Mouse (Mus musculus): Measurements from ENCODE around the gene 1110002E22Rik. TPM values are rescaled to one million over a fixed set of nuclear protein-coding genes. Genes with fewer than 3 reads are reported as not detected.
A peak's percentile ranks its signal among the peaks of the same experiment; 100 is the strongest.

The 1110002E22Rik gene
- polyA plus RNA-seq, 2 experiments = 0.01 TPM; not detected in 1

DNA sequence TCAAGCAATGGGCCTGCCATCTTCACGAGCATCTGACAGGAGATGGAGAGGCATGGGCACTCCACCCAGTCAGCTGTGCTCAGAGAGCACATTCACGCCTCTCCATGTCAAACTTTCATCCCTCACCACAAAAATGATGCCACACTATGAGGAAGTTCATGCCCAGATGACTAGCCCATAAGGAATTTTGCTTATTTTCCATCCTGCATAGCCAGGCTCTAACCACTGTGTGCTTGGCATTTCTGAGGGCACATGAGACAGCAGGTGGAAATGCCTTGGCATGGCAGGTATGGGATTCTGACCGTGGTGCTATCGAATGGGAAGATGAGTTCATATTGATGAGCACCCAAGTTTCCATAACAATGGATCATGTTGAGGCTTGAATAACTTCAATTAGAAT is 38.8 kb downstream of the 1110002E22Rik start:
- Histone ChIP-seq H3K4me3 (ENCODE audit: insufficient read depth in 1 of 2, low read depth in 2 of 2, low read length in 2 of 2) (no peak overlapping the region), H3K27ac (no peak overlapping the region), H3K27me3 (ENCODE audit: control insufficient read depth, insufficient read depth, low read length) (no peaks in the 10 kb centered on the region), H3K4me2 (ENCODE audit: low read depth) (no peak overlapping the region), H3K4me1 (replicated peaks; ENCODE audit: control insufficient read depth in 2 of 2, insufficient read depth in 2 of 2, low read length in 1 of 2) (no peaks in the 10 kb centered on the region), H3K36me3 (replicated peaks; ENCODE audit: control insufficient read depth, insufficient read depth, low read depth) (no peaks in the 10 kb centered on the region), H3K9ac (replicated peaks) (no peak overlapping the region), H3K9me3 (ENCODE audit: control insufficient read depth, low read length) (no peaks in the 10 kb centered on the region)
- DNase-seq (ENCODE audit: low read depth in 3 of 3, low spot score in 3 of 3) (no peak), ATAC-seq (ENCODE audit: insufficient read depth) (no peak)
- no peak for TF ChIP-seq EP300 (IDR thresholded peaks at IDR 0.05; ENCODE audit: low read depth)
- no peak for TF ChIP-seq CTCF (IDR thresholded peaks at IDR 0.05; ENCODE audit: low read depth)
- WGBS (ENCODE audit: insufficient replicate concordance) = 80% methylated on average over 4 of the region's 4 CpGs

DNA sequence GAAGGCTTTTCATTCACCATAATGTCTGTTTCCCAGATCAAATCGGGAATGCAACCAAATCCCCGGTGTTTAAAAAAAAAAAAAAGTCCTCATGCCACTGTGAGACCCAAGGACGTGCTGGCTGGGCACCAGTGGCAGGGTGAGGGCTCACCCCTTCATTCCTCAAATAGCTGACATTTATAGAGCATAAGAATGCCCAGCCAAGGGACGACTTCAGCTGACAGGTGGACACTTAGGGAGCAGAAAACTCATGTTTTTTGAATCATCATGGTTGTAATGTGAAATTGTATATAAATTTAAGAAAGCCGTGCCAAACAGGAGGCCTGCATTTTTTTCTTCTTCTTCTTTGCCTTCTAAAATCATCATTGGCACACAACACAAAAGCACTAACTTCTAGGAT is 40.2 kb downstream of the 1110002E22Rik start:
- Histone ChIP-seq H3K9ac (replicated peaks) (no peak overlapping the region), H3K27ac (no peak overlapping the region), H3K4me3 (ENCODE audit: insufficient read depth in 1 of 2, low read depth in 2 of 2, low read length in 2 of 2) (no peak overlapping the region), H3K4me2 (ENCODE audit: low read depth) (no peak overlapping the region), H3K27me3 (ENCODE audit: control insufficient read depth, insufficient read depth, low read length) (no peaks in the 10 kb centered on the region), H3K36me3 (replicated peaks; ENCODE audit: control insufficient read depth, insufficient read depth, low read depth) (no peaks in the 10 kb centered on the region), H3K9me3 (ENCODE audit: control insufficient read depth, low read length) (no peaks in the 10 kb centered on the region), H3K4me1 (replicated peaks; ENCODE audit: control insufficient read depth in 2 of 2, insufficient read depth in 2 of 2, low read length in 1 of 2) (no peaks in the 10 kb centered on the region)
- DNase-seq (ENCODE audit: low read depth in 3 of 3, low spot score in 3 of 3) (no peak), ATAC-seq (ENCODE audit: insufficient read depth) (no peak)
- 63% methylated on average over 5 of the region's 5 CpGs for WGBS (ENCODE audit: insufficient replicate concordance)
- no peak for TF ChIP-seq EP300 (IDR thresholded peaks at IDR 0.05; ENCODE audit: low read depth)
- TF ChIP-seq CTCF (IDR thresholded peaks at IDR 0.05; ENCODE audit: low read depth) = no peak

DNA sequence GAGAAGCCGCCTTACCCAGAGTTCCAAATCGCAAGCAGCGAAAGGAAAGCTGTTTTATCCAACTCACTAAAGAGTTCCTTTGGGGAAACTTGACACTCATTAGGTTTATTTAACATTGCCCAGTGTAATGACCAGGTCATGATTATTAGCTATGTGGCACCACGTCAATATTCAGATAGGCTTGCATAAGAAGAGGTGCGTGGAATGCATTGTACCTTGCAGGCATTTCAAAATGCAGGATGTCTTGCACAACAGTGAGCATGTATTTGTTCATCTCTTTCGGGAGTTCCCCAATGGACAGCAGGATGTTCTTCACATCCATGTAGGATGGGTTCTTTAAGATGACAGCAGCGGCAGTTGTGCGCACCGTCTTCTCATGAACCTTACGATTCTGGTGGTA is 42.0 kb downstream of the 1110002E22Rik start:
- Histone ChIP-seq H3K36me3 (replicated peaks; ENCODE audit: control insufficient read depth, insufficient read depth, low read depth) (no peaks in the 10 kb centered on the region), H3K4me1 (replicated peaks; ENCODE audit: control insufficient read depth in 2 of 2, insufficient read depth in 2 of 2, low read length in 1 of 2) (no peaks in the 10 kb centered on the region), H3K4me2 (ENCODE audit: low read depth) (no peak overlapping the region), H3K4me3 (ENCODE audit: insufficient read depth in 1 of 2, low read depth in 2 of 2, low read length in 2 of 2) (no peak overlapping the region), H3K27ac (no peak overlapping the region), H3K27me3 (ENCODE audit: control insufficient read depth, insufficient read depth, low read length) (no peaks in the 10 kb centered on the region), H3K9ac (replicated peaks) (no peak overlapping the region), H3K9me3 (ENCODE audit: control insufficient read depth, low read length) (no peaks in the 10 kb centered on the region)
- ATAC-seq (ENCODE audit: insufficient read depth) (no peak; the same call in 1 of the 2 replicates), DNase-seq (ENCODE audit: low read depth in 3 of 3, low spot score in 3 of 3) (no peak)
- TF ChIP-seq CTCF (IDR thresholded peaks at IDR 0.05; ENCODE audit: low read depth) (no peak), EP300 (IDR thresholded peaks at IDR 0.05; ENCODE audit: low read depth) (no peak)
- 86% methylated on average over 10 of the region's 10 CpGs for WGBS (ENCODE audit: insufficient replicate concordance)

DNA sequence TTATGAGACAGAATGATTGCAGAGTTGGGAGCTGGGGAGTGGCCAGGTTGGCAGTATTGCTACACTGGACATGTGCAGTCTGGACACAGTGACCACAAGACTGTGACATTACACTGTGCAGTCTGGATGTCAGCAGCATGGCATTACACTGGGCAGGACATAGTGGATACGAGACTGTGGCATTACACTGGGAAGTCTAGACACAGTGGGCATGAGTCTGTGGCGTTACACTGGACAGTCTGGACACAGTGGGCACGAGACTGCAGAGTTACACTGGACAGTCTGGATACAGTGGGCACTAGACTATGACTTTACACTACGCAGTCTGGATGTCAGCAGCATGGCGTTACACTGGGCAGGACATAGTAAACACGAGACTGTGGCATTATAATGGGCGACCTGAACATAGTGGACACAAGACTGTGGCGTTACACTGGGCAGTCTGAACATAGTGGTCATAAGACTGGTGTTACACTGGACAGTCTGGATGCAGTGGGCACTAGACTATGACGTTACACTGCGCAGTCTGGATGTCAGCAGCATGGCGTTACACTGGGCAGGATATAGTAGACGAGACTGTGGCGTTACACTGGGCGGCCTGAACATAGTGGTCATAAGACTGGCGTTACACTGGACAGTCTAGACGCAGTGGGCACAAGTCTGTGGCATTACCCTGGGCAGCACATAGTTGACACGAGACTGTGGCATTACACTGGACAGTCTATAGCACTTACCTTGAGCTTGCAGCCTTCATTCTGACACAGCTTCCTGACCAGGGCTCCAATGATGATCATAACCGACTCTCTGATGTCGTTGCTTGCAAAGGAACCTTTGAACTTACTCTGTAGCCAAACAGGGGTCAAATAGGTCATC is 46.3 kb downstream of the 1110002E22Rik start:
- no peak overlapping the region for H3K27ac ChIP-seq
- no peaks in the 10 kb centered on the region for H3K36me3 ChIP-seq (replicated peaks; ENCODE audit: control insufficient read depth, insufficient read depth, low read depth)
- DNase-seq (ENCODE audit: low read depth in 3 of 3, low spot score in 3 of 3) (no peak), ATAC-seq (ENCODE audit: insufficient read depth) (peak; percentile 28)
- no peak overlapping the region for H3K9ac ChIP-seq (replicated peaks)
- H3K4me2 ChIP-seq (ENCODE audit: low read depth) = no peak overlapping the region
- TF ChIP-seq CTCF (IDR thresholded peaks at IDR 0.05; ENCODE audit: low read depth) (no peak), EP300 (IDR thresholded peaks at IDR 0.05; ENCODE audit: low read depth) (no peak)
- H3K27me3 ChIP-seq (ENCODE audit: control insufficient read depth, insufficient read depth, low read length) = no peaks in the 10 kb centered on the region
- 69% methylated on average over 19 of the region's 19 CpGs for WGBS (ENCODE audit: insufficient replicate concordance)
- no peaks in the 10 kb centered on the region for H3K4me1 ChIP-seq (replicated peaks; ENCODE audit: control insufficient read depth in 2 of 2, insufficient read depth in 2 of 2, low read length in 1 of 2)
- no peak overlapping the region for H3K4me3 ChIP-seq (ENCODE audit: insufficient read depth in 1 of 2, low read depth in 2 of 2, low read length in 2 of 2)
- no peaks in the 10 kb centered on the region for H3K9me3 ChIP-seq (ENCODE audit: control insufficient read depth, low read length)

DNA sequence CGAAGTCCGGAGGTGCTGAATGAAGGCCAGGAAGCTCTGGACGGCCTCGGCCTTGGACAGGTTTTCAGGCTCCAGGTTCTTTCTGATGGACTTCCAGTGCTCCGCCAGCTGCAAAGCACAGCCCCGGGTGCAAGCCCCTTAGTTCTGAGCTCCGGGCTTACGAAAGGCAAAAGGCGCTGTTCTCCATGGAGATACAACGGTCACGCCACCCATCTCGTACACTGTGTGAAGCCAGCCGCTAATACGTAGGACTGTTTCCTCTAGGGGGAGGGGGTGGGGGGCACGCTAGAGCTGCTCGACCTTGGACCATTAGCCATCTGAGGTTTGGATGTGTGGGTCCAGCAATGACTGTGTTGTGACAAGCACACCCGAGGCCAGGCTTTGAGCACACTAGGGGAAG is 49.3 kb downstream of the 1110002E22Rik start:
- Histone ChIP-seq H3K4me3 (ENCODE audit: insufficient read depth in 1 of 2, low read depth in 2 of 2, low read length in 2 of 2) (no peak overlapping the region), H3K9me3 (ENCODE audit: control insufficient read depth, low read length) (no peaks in the 10 kb centered on the region), H3K4me1 (replicated peaks; ENCODE audit: control insufficient read depth in 2 of 2, insufficient read depth in 2 of 2, low read length in 1 of 2) (no peaks in the 10 kb centered on the region), H3K36me3 (replicated peaks; ENCODE audit: control insufficient read depth, insufficient read depth, low read depth) (no peaks in the 10 kb centered on the region), H3K4me2 (ENCODE audit: low read depth) (no peak overlapping the region), H3K27me3 (ENCODE audit: control insufficient read depth, insufficient read depth, low read length) (no peaks in the 10 kb centered on the region), H3K27ac (no peak overlapping the region), H3K9ac (replicated peaks) (no peak overlapping the region)
- no peak for DNase-seq (ENCODE audit: low read depth in 3 of 3, low spot score in 3 of 3)
- 77% methylated on average over 17 of the region's 17 CpGs for WGBS (ENCODE audit: insufficient replicate concordance)
- TF ChIP-seq EP300 (IDR thresholded peaks at IDR 0.05; ENCODE audit: low read depth) (no peak), CTCF (IDR thresholded peaks at IDR 0.05; ENCODE audit: low read depth) (no peak)
- ATAC-seq (ENCODE audit: insufficient read depth) = no peak

Data from liver, embryonic 14.5 days (tissue).